Mouse (Mus musculus) brain, embryonic 14.5 days (tissue): ENCODE results near the gene Rorb.
A peak's percentile ranks its signal among the peaks of the same experiment; 100 is the strongest.

Source experiments
- CTCF ChIP-seq: fragments of 200-500 bp; IDR thresholded peaks from 2 replicates; pipeline ENCODE4 v1.5.1; 2012; ENCODE audit warnings: inconsistent platforms, mild to moderate bottlenecking, moderate library complexity, borderline replicate concordance; ENCODE audit not compliant: insufficient read depth, insufficient read length; ENCODE audit errors: extremely low read depth
- POLR2A ChIP-seq: fragments of 200-500 bp; IDR thresholded peaks from 2 replicates; pipeline ENCODE4 v1.6.1; 2012; ENCODE audit warnings: mild to moderate bottlenecking, inconsistent platforms, borderline replicate concordance; ENCODE audit not compliant: poor library complexity, insufficient read depth, insufficient read length, severe bottlenecking; ENCODE audit errors: extremely low read depth

- TF ChIP-seq CTCF (peak; percentile 9; the same call in 1 of the 2 replicates), POLR2A (no peak)
These were observed 11.3 kb upstream of the Rorb start for GRCm38 (mm10) chr19:19122324-19122723.
